Mouse (Mus musculus): ENCODE data around the gene Grip2.

- TF ChIP-seq POLR2A (IDR thresholded peaks at IDR 0.05; ENCODE audit: low read depth, low read length) (no peak), CTCF (conservative IDR thresholded peaks at IDR 0.05; ENCODE audit: insufficient read depth, insufficient read length, low read depth, low read length) (no peak)
Measured at GRCm38 (mm10) chr6:91779206-91779605, 47.8 kb downstream of the Grip2 start.
